Mouse (Mus musculus): ENCODE measurements at regions not wholly inside any gene's neighbourhood (a gene's known extent, or its start where the extent isn't known, plus 50 kb on each side); places are given as distances from the start of the nearest gene placed in this dataset.

- H3K27ac ChIP-seq (ENCODE audit: insufficient read depth, low read depth, low read length) = no peak overlapping the region
- TF ChIP-seq CTCF (IDR thresholded peaks at IDR 0.05; ENCODE audit: low read depth, low read length) (no peak), POLR2A (IDR thresholded peaks at IDR 0.05; ENCODE audit: borderline replicate concordance, low read depth, low read length) (no peak)
Observed at GRCm38 (mm10) chr5:77663096-77663495, 255.3 kb upstream of the Igfbp7 start.

DNA sequence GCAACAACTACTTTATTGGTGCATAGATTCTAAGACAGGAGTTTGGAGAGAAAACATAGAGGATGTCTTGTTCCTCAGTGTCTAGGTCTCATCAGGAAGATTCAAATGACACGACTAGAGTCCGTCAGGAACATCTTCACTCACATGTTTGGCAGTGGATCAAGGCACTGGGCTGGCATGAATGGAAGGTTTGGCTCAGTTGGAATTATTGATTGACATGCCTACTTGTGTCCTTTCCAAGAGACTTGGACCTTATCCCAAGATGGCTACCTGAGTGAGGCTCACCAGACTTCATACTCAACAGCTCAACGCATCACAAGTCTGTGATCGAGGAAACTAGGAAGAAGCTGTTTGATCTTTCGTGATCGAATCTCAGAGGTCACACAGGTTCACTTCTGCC is 251.2 kb upstream of the Igfbp7 start:
- Histone ChIP-seq H3K4me1 (ENCODE audit: control insufficient read depth, insufficient read depth, low read length) (no peaks in the 10 kb centered on the region), H3K4me3 (ENCODE audit: insufficient read depth, low read length) (no peak overlapping the region), H3K27ac (ENCODE audit: insufficient read depth, low read depth, low read length) (no peak overlapping the region)
- TF ChIP-seq CTCF (IDR thresholded peaks at IDR 0.05; ENCODE audit: low read depth, low read length) = no peak
- no peak for TF ChIP-seq POLR2A (IDR thresholded peaks at IDR 0.05; ENCODE audit: borderline replicate concordance, low read depth, low read length)

More at GRCm38 (mm10) chr5:77663096-77663495, 255.3 kb upstream of the Igfbp7 start:
- no peaks in the 10 kb centered on the region for H3K4me1 ChIP-seq (ENCODE audit: control insufficient read depth, insufficient read depth, low read length)
- H3K4me3 ChIP-seq (ENCODE audit: insufficient read depth, low read length) = no peak overlapping the region

DNA sequence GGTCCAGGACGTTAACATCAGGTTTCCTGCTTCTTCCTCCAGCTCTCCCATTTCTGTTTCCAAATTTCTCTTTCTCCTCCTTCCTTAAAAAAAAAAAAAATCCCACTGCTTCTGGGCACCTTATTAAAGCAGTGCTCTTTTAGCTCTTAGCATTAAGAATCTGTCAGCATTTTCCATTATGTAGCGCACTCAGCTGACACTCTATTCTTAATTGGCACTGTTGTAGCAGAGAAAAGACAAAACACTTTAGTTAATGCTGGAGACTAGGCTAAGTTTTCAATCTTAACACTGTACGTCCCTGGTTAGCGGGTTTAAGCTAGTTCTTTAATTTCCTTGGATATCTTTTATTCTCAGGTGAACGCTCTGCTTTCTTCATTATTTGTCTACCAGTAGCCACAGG is 236.8 kb upstream of the Igfbp7 start:
- Histone ChIP-seq H3K27ac (ENCODE audit: insufficient read depth, low read depth, low read length) (no peak overlapping the region), H3K4me1 (ENCODE audit: control insufficient read depth, insufficient read depth, low read length) (no peaks in the 10 kb centered on the region), H3K4me3 (ENCODE audit: insufficient read depth, low read length) (no peak overlapping the region)
- TF ChIP-seq POLR2A (IDR thresholded peaks at IDR 0.05; ENCODE audit: borderline replicate concordance, low read depth, low read length) (no peak), CTCF (IDR thresholded peaks at IDR 0.05; ENCODE audit: low read depth, low read length) (no peak)

DNA sequence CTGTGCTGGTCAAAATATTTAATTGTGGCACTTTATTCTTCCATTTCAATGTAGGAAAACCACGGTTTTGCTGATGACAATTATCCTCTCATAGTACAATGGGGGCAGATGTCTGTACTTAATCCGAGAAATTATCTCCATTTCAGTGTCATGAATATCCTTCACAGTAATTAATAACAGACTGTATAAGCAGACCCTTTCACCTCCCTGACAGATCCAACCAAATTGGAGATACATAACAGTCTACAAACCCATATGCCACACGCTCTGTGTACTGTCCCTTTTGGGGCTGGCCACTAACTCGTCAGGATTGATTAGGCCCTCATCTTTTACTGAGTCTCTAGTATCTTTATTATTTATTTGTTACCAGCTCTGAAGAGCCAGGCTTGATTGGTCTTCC is 212.6 kb upstream of the Igfbp7 start:
- no peak for TF ChIP-seq POLR2A (IDR thresholded peaks at IDR 0.05; ENCODE audit: borderline replicate concordance, low read depth, low read length)
- no peak for TF ChIP-seq CTCF (IDR thresholded peaks at IDR 0.05; ENCODE audit: low read depth, low read length)
- Histone ChIP-seq H3K4me3 (ENCODE audit: insufficient read depth, low read length) (no peak overlapping the region), H3K27ac (ENCODE audit: insufficient read depth, low read depth, low read length) (no peak overlapping the region), H3K4me1 (ENCODE audit: control insufficient read depth, insufficient read depth, low read length) (no peaks in the 10 kb centered on the region)

- Histone ChIP-seq H3K27ac (ENCODE audit: insufficient read depth, low read depth, low read length) (no peak overlapping the region), H3K4me3 (ENCODE audit: insufficient read depth, low read length) (no peak overlapping the region), H3K4me1 (ENCODE audit: control insufficient read depth, insufficient read depth, low read length) (no peaks in the 10 kb centered on the region)
- TF ChIP-seq CTCF (IDR thresholded peaks at IDR 0.05; ENCODE audit: low read depth, low read length) (no peak), POLR2A (IDR thresholded peaks at IDR 0.05; ENCODE audit: borderline replicate concordance, low read depth, low read length) (no peak)
Observed at GRCm38 (mm10) chr5:77610496-77610895, 202.7 kb upstream of the Igfbp7 start.

DNA sequence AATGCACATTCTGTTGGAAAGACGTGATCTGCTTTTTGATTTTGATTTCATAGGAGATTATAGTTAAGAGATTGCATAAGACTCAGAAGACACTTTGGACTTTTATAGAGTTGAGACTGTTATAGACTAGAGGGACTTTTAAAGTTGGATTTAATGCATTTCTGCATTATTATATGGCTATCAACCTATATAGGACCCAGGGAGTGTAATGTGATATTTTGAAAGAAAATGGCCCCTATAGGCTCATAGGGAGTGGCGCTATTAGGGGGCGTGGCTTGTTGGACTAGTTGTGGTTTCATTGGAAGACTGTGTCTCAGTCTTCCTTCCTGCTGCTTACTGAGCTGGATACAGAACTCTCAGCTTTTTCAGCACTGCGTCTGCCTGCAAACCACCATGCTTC is 186.9 kb upstream of the Igfbp7 start:
- Histone ChIP-seq H3K4me1 (ENCODE audit: control insufficient read depth, insufficient read depth, low read length) (no peaks in the 10 kb centered on the region), H3K27ac (ENCODE audit: insufficient read depth, low read depth, low read length) (no peak overlapping the region), H3K4me3 (ENCODE audit: insufficient read depth, low read length) (no peak overlapping the region)
- no peak for TF ChIP-seq CTCF (IDR thresholded peaks at IDR 0.05; ENCODE audit: low read depth, low read length)
- TF ChIP-seq POLR2A (IDR thresholded peaks at IDR 0.05; ENCODE audit: borderline replicate concordance, low read depth, low read length) = no peak

DNA sequence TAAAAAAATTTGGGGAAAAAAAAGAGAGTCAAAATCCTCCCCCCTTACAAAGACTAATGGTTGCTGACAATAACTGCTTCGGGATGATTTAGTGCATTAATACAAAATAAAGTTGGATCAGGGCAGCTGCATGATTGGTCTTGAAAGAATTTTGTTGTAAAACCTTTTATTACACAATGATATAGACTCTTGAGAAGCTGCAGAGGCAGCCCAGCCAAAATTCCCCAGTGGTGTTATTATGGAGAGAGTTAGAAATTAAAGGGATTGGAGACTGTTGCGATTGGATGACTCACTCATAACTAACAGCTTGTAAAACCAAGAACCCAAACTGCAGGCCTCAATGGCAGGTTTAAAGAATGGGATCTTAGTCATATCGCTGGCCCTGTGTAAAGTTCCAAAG is 181.4 kb upstream of the Igfbp7 start:
- H3K4me1 ChIP-seq (ENCODE audit: control insufficient read depth, insufficient read depth, low read length) = no peaks in the 10 kb centered on the region
- no peak overlapping the region for H3K4me3 ChIP-seq (ENCODE audit: insufficient read depth, low read length)
- TF ChIP-seq POLR2A (IDR thresholded peaks at IDR 0.05; ENCODE audit: borderline replicate concordance, low read depth, low read length) = no peak
- TF ChIP-seq CTCF (IDR thresholded peaks at IDR 0.05; ENCODE audit: low read depth, low read length) = no peak
- no peak overlapping the region for H3K27ac ChIP-seq (ENCODE audit: insufficient read depth, low read depth, low read length)

DNA sequence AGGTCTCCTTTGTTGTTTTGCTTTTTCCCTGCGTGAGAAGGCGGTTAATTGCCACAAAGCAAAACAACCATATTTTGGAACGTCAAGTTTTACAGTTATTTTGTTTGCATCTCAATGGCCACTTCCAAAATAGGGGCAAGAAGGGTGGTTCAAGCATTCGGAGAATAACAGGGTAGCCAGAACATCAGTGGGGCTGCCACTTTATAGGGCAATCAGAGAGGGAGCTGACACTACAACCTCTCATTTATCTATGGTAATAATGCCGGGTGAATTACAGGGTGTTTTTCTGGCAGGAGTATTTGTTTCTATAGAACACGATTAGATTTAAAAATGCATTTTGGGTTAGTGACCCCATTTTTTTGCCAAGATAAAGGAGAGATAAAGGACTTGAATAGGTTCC is 173.9 kb upstream of the Igfbp7 start:
- TF ChIP-seq CTCF (IDR thresholded peaks at IDR 0.05; ENCODE audit: low read depth, low read length) = no peak
- TF ChIP-seq POLR2A (IDR thresholded peaks at IDR 0.05; ENCODE audit: borderline replicate concordance, low read depth, low read length) = no peak
- Histone ChIP-seq H3K4me1 (ENCODE audit: control insufficient read depth, insufficient read depth, low read length) (no peaks in the 10 kb centered on the region), H3K27ac (ENCODE audit: insufficient read depth, low read depth, low read length) (no peak overlapping the region), H3K4me3 (ENCODE audit: insufficient read depth, low read length) (no peak overlapping the region)

DNA sequence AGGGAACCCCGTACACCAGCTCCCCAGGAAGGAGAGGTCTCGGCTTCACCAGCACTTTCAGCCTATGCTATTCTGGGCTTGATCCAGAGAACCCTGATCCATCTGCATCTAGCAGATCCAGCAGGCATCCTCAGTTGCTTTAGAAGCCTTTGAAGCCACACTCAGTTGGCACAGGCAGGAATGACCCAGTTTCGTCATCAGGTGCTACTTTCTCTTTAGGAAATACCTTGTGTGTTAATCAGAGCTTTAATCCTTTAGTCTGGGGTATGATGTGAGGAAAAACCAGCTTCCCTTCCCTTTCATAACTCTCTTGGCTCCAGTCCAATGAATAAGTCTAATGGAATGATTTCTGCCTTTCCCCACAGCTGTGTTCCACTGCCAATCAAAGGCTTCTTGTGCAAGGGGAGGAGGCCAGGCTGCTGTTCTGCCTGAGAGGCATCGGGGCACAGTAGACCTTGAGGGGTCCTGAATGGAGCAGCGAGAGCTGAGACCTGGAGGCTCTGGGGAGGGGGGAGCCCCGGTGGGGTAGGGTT is 173.3 kb upstream of the Igfbp7 start:
- Histone ChIP-seq H3K4me3 (ENCODE audit: insufficient read depth, low read length) (no peak overlapping the region), H3K27ac (ENCODE audit: insufficient read depth, low read depth, low read length) (no peak overlapping the region), H3K4me1 (ENCODE audit: control insufficient read depth, insufficient read depth, low read length) (no peaks in the 10 kb centered on the region)
- TF ChIP-seq POLR2A (IDR thresholded peaks at IDR 0.05; ENCODE audit: borderline replicate concordance, low read depth, low read length) = no peak

DNA sequence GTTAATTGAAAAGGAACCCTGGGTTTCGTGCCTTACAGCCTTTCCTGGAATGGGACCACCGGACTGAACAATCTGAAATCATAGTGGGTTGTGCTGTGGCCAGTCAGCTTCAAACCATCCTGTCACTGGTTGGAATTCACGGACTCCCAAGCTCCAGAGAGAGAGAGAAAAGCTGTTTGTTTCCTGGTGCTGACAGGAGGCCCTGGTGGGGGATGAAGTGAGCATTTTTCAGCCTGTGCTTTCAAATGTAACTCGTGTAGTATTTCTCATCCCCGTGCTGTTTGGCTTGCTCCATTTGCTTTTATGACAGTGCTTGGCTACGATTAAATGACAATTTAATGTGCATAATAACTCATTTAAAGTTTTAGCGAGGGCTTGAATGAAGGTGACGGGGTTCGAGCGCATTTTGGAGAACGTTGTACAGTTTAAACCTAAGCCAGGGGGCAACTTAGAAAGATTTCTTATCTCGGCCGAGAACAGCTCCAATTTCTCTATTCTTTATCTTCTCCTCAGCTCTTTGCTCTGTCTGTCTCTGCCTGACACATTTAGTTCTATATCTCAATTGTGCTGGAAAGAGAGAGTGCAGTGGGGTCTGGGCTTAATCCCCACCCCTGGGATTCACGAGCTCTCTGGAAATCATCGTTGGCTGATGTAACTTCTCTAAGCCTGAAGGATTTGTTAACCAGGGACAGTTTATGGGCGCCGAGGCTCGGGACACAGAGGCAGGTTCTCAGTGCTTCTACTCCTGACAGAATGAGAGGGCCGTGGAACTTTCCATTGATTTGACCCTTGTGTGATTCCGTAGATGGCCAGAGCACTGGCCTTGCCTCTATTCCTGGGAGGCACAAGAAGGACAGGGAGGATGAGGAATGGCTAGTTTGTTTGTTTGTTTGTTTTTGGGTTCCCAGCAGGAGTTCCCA is 172.2 kb upstream of the Igfbp7 start:
- H3K4me1 ChIP-seq (ENCODE audit: control insufficient read depth, insufficient read depth, low read length) = no peaks in the 10 kb centered on the region
- H3K4me3 ChIP-seq (ENCODE audit: insufficient read depth, low read length) = no peak overlapping the region
- H3K27ac ChIP-seq (ENCODE audit: insufficient read depth, low read depth, low read length) = no peak overlapping the region
- no peak for TF ChIP-seq CTCF (IDR thresholded peaks at IDR 0.05; ENCODE audit: low read depth, low read length)
- no peak for TF ChIP-seq POLR2A (IDR thresholded peaks at IDR 0.05; ENCODE audit: borderline replicate concordance, low read depth, low read length)
